Mouse (Mus musculus) midbrain, embryonic 10.5 days (tissue): ENCODE results near the gene Lce1h. TPM values are rescaled to one million over a fixed set of nuclear protein-coding genes. Genes with fewer than 3 reads are reported as not detected.

Source experiments
- DNase-seq: peaks from one replicate; pipeline ENCODE4 v3.0.0-alpha.2; 2017; ENCODE audit warnings: low spot score
- H3K27ac ChIP-seq: fragments of 300-500 bp; sonication (generic); replicated peaks from 2 replicates; pipeline ENCODE4 v1.5.1; 2016; ENCODE audit warnings: mild to moderate bottlenecking
- H3K27me3 ChIP-seq: fragments of 300-500 bp; sonication (generic); 2 replicates; pipeline ENCODE4 v1.6.1; 2016; ENCODE audit warnings: low read depth, mild to moderate bottlenecking; ENCODE audit not compliant: poor library complexity, severe bottlenecking
- H3K36me3 ChIP-seq: fragments of 300-500 bp; sonication (generic); 2 replicates; pipeline ENCODE4 v1.6.1; 2016; ENCODE audit warnings: mild to moderate bottlenecking, moderate library complexity
- H3K4me1 ChIP-seq: fragments of 300-500 bp; sonication (generic); 2 replicates; pipeline ENCODE4 v1.6.1; 2016
- H3K4me3 ChIP-seq: fragments of 300-500 bp; sonication (generic); 2 replicates; pipeline ENCODE4 v1.5.1; 2016; ENCODE audit warnings: mild to moderate bottlenecking, moderate library complexity
- H3K9me3 ChIP-seq: fragments of 300-500 bp; sonication (generic); replicated peaks from 2 replicates; pipeline ENCODE4 v1.6.1; 2016; ENCODE audit warnings: mild to moderate bottlenecking
- WGBS: fragments of 180-500 bp; shearing (Covaris S2); methylation state at CpG from one replicate; pipeline ENCODE4 v1.1.7; 2016; 5-methylcytosine and 5-hydroxymethylcytosine counted together
- polyA plus RNA-seq: library from polyadenylated mRNA; unstranded; fragments of >200 nt; fragmentation: Nextera tagmentation; extraction: Ambion mirVana; gene quantifications from 2 replicates; pipeline ENCODE4 v1.2.1, GENCODE M21; 2016

Gene Lce1h
- not detected in 2 replicates for polyA plus RNA-seq

GRCm38 (mm10) chr3:92764965-92765364 is at the start of gene Lce1h:
Gene Lce1h, minus strand, starts transcription at chr3:92765065.
- no peaks in the 10 kb centered on the region for H3K9me3 ChIP-seq
- H3K27me3 ChIP-seq: no peaks in the 10 kb centered on the region
- H3K4me3 ChIP-seq: no peak within 1 kb of the TSS
- no peaks in the 10 kb centered on the region for H3K4me1 ChIP-seq
- H3K36me3 ChIP-seq: no peaks in the 10 kb centered on the region
- WGBS: 96% methylated on average over 1 of the region's 1 CpGs
- no peak for DNase-seq
- no peak within 1 kb of the TSS for H3K27ac ChIP-seq

GRCm38 (mm10) chr3:92807791-92808190 is 42.9 kb upstream of the Lce1h start, which contains the start of gene Lce1k:
Gene Lce1k, minus strand, starts transcription at chr3:92807891.
- no peaks in the 10 kb centered on the region for H3K27me3 ChIP-seq

GRCm38 (mm10) chr3:92790414-92790813 is 25.5 kb upstream of the Lce1h start, which contains the start of gene Lce1j:
Gene Lce1j, minus strand, starts transcription at chr3:92790514.
- Histone ChIP-seq H3K4me3 (no peak within 1 kb of the TSS), H3K27ac (no peak within 1 kb of the TSS), H3K9me3 (no peaks in the 10 kb centered on the region), H3K36me3 (no peaks in the 10 kb centered on the region), H3K27me3 (no peaks in the 10 kb centered on the region), H3K4me1 (no peaks in the 10 kb centered on the region)
- no peak for DNase-seq
- WGBS: 97% methylated on average over 1 of the region's 1 CpGs

More at GRCm38 (mm10) chr3:92807791-92808190, 42.9 kb upstream of the Lce1h start, which contains the start of gene Lce1k:
- Histone ChIP-seq H3K4me1 (no peaks in the 10 kb centered on the region), H3K4me3 (no peak within 1 kb of the TSS), H3K9me3 (no peaks in the 10 kb centered on the region), H3K36me3 (no peaks in the 10 kb centered on the region), H3K27ac (no peak within 1 kb of the TSS)
- no peak for DNase-seq

GRCm38 (mm10) chr3:92778799-92779198 is 13.9 kb upstream of the Lce1h start, which contains the start of gene Lce1i:
Gene Lce1i, minus strand, starts transcription at chr3:92778899.
- H3K9me3 ChIP-seq: no peaks in the 10 kb centered on the region
- 91% methylated on average over 1 of the region's 1 CpGs for WGBS

GRCm38 (mm10) chr3:92771573-92771972 is 6.7 kb upstream of the Lce1h start:
- no peaks in the 10 kb centered on the region for H3K27me3 ChIP-seq
- no peak overlapping the region for H3K27ac ChIP-seq
- no peaks in the 10 kb centered on the region for H3K9me3 ChIP-seq
- no peaks in the 10 kb centered on the region for H3K4me1 ChIP-seq
- no peak overlapping the region for H3K4me3 ChIP-seq
- DNase-seq: no peak
- H3K36me3 ChIP-seq: no peaks in the 10 kb centered on the region
- WGBS: 28% methylated on average over 3 of the region's 3 CpGs

More at GRCm38 (mm10) chr3:92778799-92779198, 13.9 kb upstream of the Lce1h start, which contains the start of gene Lce1i:
- no peak for DNase-seq
- H3K4me3 ChIP-seq: no peak within 1 kb of the TSS
- no peaks in the 10 kb centered on the region for H3K36me3 ChIP-seq
- no peak within 1 kb of the TSS for H3K27ac ChIP-seq
- H3K4me1 ChIP-seq: no peaks in the 10 kb centered on the region
- H3K27me3 ChIP-seq: no peaks in the 10 kb centered on the region

GRCm38 (mm10) chr3:92753197-92753596 is 11.7 kb downstream of the Lce1h start:
- 45% methylated on average over 3 of the region's 3 CpGs for WGBS
- Histone ChIP-seq H3K4me1 (no peaks in the 10 kb centered on the region), H3K9me3 (no peaks in the 10 kb centered on the region), H3K36me3 (no peaks in the 10 kb centered on the region), H3K27ac (no peak overlapping the region), H3K4me3 (no peak overlapping the region), H3K27me3 (no peaks in the 10 kb centered on the region)
- no peak for DNase-seq

GRCm38 (mm10) chr3:92752238-92752637 is 12.6 kb downstream of the Lce1h start, which contains the start of gene Lce1g:
Gene Lce1g, minus strand, starts transcription at chr3:92752338.
- no peak for DNase-seq
- WGBS: 88% methylated on average over 1 of the region's 1 CpGs
- no peaks in the 10 kb centered on the region for H3K4me1 ChIP-seq
- no peak within 1 kb of the TSS for H3K27ac ChIP-seq
- H3K9me3 ChIP-seq: no peaks in the 10 kb centered on the region
- H3K27me3 ChIP-seq: no peaks in the 10 kb centered on the region
- no peaks in the 10 kb centered on the region for H3K36me3 ChIP-seq
- no peak within 1 kb of the TSS for H3K4me3 ChIP-seq

GRCm38 (mm10) chr3:92738996-92739395 is 25.9 kb downstream of the Lce1h start, which contains the start of gene Gm38119:
Gene Gm38119, minus strand, starts transcription at chr3:92739096.
- no peak for DNase-seq
- 88% methylated on average over 1 of the region's 1 CpGs for WGBS
- no peaks in the 10 kb centered on the region for H3K27me3 ChIP-seq

GRCm38 (mm10) chr3:92722631-92723030 is 42.2 kb downstream of the Lce1h start:
- Histone ChIP-seq H3K36me3 (no peaks in the 10 kb centered on the region), H3K9me3 (no peaks in the 10 kb centered on the region), H3K4me3 (no peak overlapping the region), H3K27me3 (no peaks in the 10 kb centered on the region), H3K4me1 (no peaks in the 10 kb centered on the region), H3K27ac (no peak overlapping the region)
- 91% methylated on average over 5 of the region's 5 CpGs for WGBS
- no peak for DNase-seq

More at GRCm38 (mm10) chr3:92738996-92739395, 25.9 kb downstream of the Lce1h start, which contains the start of gene Gm38119:
- Histone ChIP-seq H3K27ac (no peak within 1 kb of the TSS), H3K36me3 (no peaks in the 10 kb centered on the region), H3K9me3 (no peaks in the 10 kb centered on the region), H3K4me1 (no peaks in the 10 kb centered on the region), H3K4me3 (no peak within 1 kb of the TSS)

- Histone ChIP-seq H3K4me1 (no peaks in the 10 kb centered on the region), H3K27ac (no peak within 1 kb of the TSS), H3K36me3 (no peaks in the 10 kb centered on the region), H3K4me3 (no peak within 1 kb of the TSS), H3K9me3 (no peaks in the 10 kb centered on the region), H3K27me3 (no peaks in the 10 kb centered on the region)
- DNase-seq: no peak
- WGBS: 90% methylated on average over 3 of the region's 3 CpGs
Observed at GRCm38 (mm10) chr3:92720250-92720649, 44.6 kb downstream of the Lce1h start, which contains the start of gene Lce1f. Gene Lce1f, minus strand, starts transcription at chr3:92720350.

- Histone ChIP-seq H3K27ac (no peak overlapping the region), H3K9me3 (no peaks in the 10 kb centered on the region), H3K4me3 (no peak overlapping the region), H3K27me3 (no peaks in the 10 kb centered on the region), H3K4me1 (no peaks in the 10 kb centered on the region), H3K36me3 (no peaks in the 10 kb centered on the region)
- no peak for DNase-seq
Observed at GRCm38 (mm10) chr3:92715122-92715521, 49.7 kb downstream of the Lce1h start.
